21 mouse cellular contexts compared by ENCODE assay signal in genomic region chr3:107965592-107965991, GRCm38 (mm10). TPM values are rescaled to one million over a fixed set of nuclear protein-coding genes. Genes with fewer than 3 reads are reported as not detected.
"Had no signal": no experiment of that assay in that cellular context is flagged by ENCODE, and none has a peak within 500 bp of the region (broad histone marks: within the 10 kb centered on the region; RNA-seq: fewer than 3 reads in every experiment).

No protein-coding gene starts in this region.

- H3K27me3 ChIP-seq: kidney, embryonic 15.5 days; liver, embryonic 13.5 days had no signal

- DNase-seq: kidney, adult 8-10 months; kidney, postnatal 36 days; layer of hippocampus, postnatal 36 days; liver, embryonic 13.5 days; lung, adult 2 months; thymus, adult 18-20 months; thymus, postnatal 36 days had no signal

- H3K36me3 ChIP-seq: kidney, embryonic 15.5 days; liver, embryonic 13.5 days; midbrain, embryonic 13.5 days had no signal

- H3K27ac ChIP-seq: kidney, embryonic 15.5 days; left cerebral cortex, adult 2 months; midbrain, embryonic 13.5 days had no signal

- H3K9ac ChIP-seq: kidney, embryonic 15.5 days; liver, embryonic 13.5 days; midbrain, embryonic 13.5 days had no signal

- H3K9me3 ChIP-seq: kidney, embryonic 15.5 days; liver, embryonic 13.5 days; midbrain, embryonic 13.5 days had no signal

- ATAC-seq: midbrain, embryonic 13.5 days; midbrain, embryonic 16.5 days had no signal

- H3K4me3 ChIP-seq: kidney, embryonic 15.5 days; left cerebral cortex, adult 2 months; liver, embryonic 13.5 days; midbrain, embryonic 13.5 days had no signal

- H3K4me2 ChIP-seq: kidney, embryonic 15.5 days; liver, embryonic 13.5 days; midbrain, embryonic 13.5 days had no signal

RNA-seq across cellular contexts. Expression of gene Gstm3, which starts 3.5 kb away (rescaled TPM):
- total RNA-seq: layer of hippocampus, adult 8-10 months; layer of hippocampus, postnatal 10 days; layer of hippocampus, postnatal 36 days; left cerebral cortex, adult 2 months; left cerebral cortex, postnatal 10 days; left cerebral cortex, postnatal 36 days; megakaryocyte, adult 5-6 weeks had no signal
- polyA plus RNA-seq: limb, embryonic 11.5 days; limb, embryonic 14.5 days; macrophage; midbrain, embryonic 13.5 days; midbrain, embryonic 16.5 days; neural tube, embryonic 11.5 days; neural tube, embryonic 14.5 days had no signal

RNA-seq across cellular contexts. Expression of gene Gstm6, which starts 22.0 kb away (rescaled TPM):
- total RNA-seq: megakaryocyte, adult 5-6 weeks had no signal
- polyA plus RNA-seq: macrophage had no signal
